Mouse (Mus musculus) layer of hippocampus, postnatal 10 days (tissue): ENCODE data around the gene Cep97. TPM values are rescaled to one million over a fixed set of nuclear protein-coding genes. Genes with fewer than 3 reads are reported as not detected.
"Not testable (repeated sequence)": the region's sequence is repeated elsewhere in the genome, so short reads cannot be mapped to it uniquely, and the experiment has no call there.

Source experiments
- DNase-seq, 2 experiments: peaks; one replicate each; pipeline ENCODE4 v3.0.0; 2021; ENCODE audit warnings: low spot score in 2 of 2
- total RNA-seq, 2 experiments: library from RNA; stranded (reverse); gene quantifications; 2 replicates each; pipeline ENCODE4 v1.2.3; 2021

Gene Cep97
- total RNA-seq, 2 experiments from 2014 or later = 9.8 to 11.5 TPM

- DNase-seq = not testable (repeated sequence)
Observed at GRCm38 (mm10) chr16:55947876-55948410, 13.3 kb upstream of the Cep97 start.

GRCm38 (mm10) chr16:55947266-55947665 is 12.6 kb upstream of the Cep97 start:
- no peak for DNase-seq

- no peak for DNase-seq
Observed at GRCm38 (mm10) chr16:55940781-55941180, 6.1 kb upstream of the Cep97 start.

GRCm38 (mm10) chr16:55939703-55940102 is 5.0 kb upstream of the Cep97 start:
- no peak for DNase-seq

GRCm38 (mm10) chr16:55938761-55939160 is 4.1 kb upstream of the Cep97 start:
- DNase-seq = no peak

GRCm38 (mm10) chr16:55933681-55934343 is 843 bp downstream of the Cep97 start:
- DNase-seq = peak; percentile 35 to 49

- DNase-seq = no peak
Observed at GRCm38 (mm10) chr16:55924010-55924409, 10.6 kb downstream of the Cep97 start.

GRCm38 (mm10) chr16:55922079-55922478 is 12.6 kb downstream of the Cep97 start:
- no peak for DNase-seq

GRCm38 (mm10) chr16:55914716-55915115 is 19.9 kb downstream of the Cep97 start:
- DNase-seq = no peak

- no peak for DNase-seq
Observed at GRCm38 (mm10) chr16:55910208-55910793, 24.4 kb downstream of the Cep97 start.

GRCm38 (mm10) chr16:55906928-55907679 is 27.6 kb downstream of the Cep97 start:
- DNase-seq = no peak

GRCm38 (mm10) chr16:55905370-55905769 is 29.3 kb downstream of the Cep97 start:
- no peak for DNase-seq

GRCm38 (mm10) chr16:55901839-55902756 is 32.6 kb downstream of the Cep97 start:
- DNase-seq = no peak

- DNase-seq = no peak
Observed at GRCm38 (mm10) chr16:55898385-55899002, 36.2 kb downstream of the Cep97 start.

GRCm38 (mm10) chr16:55895651-55896095 is 39.0 kb downstream of the Cep97 start:
- DNase-seq = no peak

GRCm38 (mm10) chr16:55894893-55895650 is 39.6 kb downstream of the Cep97 start, which contains the start of gene Nxpe3:
Gene Nxpe3, minus strand, starts transcription at chr16:55895285.
- DNase-seq = peak; percentile 90 to 93

- DNase-seq = peak in 1 of 2 experiments; percentile 13
Observed at GRCm38 (mm10) chr16:55894536-55894892, 40.1 kb downstream of the Cep97 start.

GRCm38 (mm10) chr16:55893410-55894107 is 41.1 kb downstream of the Cep97 start:
- DNase-seq = no peak

- DNase-seq = no peak
Observed at GRCm38 (mm10) chr16:55892484-55892883, 42.2 kb downstream of the Cep97 start.
